Mouse (Mus musculus) left cerebral cortex, adult 2 months (tissue): ENCODE measurements at regions not wholly inside any gene's neighbourhood (a gene's known extent, or its start where the extent isn't known, plus 50 kb on each side); places are given as distances from the start of the nearest gene placed in this dataset.

ENCODE experiments used
- DNase-seq, 2 experiments: peaks; one replicate each; pipeline ENCODE4 v3.0.0; 2021 to 2022; ENCODE audit warnings: low spot score in 2 of 2, mixed read lengths in 1 of 2; ENCODE audit errors: extremely low spot score in 1 of 2
- H3K27ac ChIP-seq: fragments of 200-600 bp; 2 replicates; pipeline ENCODE4 v1.8.1; 2022
- H3K4me3 ChIP-seq: fragments of 200-600 bp; 2 replicates; pipeline ENCODE4 v1.8.1; 2022
- CTCF ChIP-seq: fragments of 200-600 bp; IDR thresholded peaks from 2 replicates; pipeline ENCODE4 v1.8.1; 2022; ENCODE audit warnings: antibody characterized with exemption, mild to moderate bottlenecking, moderate library complexity
- intact Hi-C: fragments of 180-260 bp; cut with DNase I; formaldehyde crosslinking; loops from one replicate; pipeline ENCODE4 v1.15.1; 2025

DNA sequence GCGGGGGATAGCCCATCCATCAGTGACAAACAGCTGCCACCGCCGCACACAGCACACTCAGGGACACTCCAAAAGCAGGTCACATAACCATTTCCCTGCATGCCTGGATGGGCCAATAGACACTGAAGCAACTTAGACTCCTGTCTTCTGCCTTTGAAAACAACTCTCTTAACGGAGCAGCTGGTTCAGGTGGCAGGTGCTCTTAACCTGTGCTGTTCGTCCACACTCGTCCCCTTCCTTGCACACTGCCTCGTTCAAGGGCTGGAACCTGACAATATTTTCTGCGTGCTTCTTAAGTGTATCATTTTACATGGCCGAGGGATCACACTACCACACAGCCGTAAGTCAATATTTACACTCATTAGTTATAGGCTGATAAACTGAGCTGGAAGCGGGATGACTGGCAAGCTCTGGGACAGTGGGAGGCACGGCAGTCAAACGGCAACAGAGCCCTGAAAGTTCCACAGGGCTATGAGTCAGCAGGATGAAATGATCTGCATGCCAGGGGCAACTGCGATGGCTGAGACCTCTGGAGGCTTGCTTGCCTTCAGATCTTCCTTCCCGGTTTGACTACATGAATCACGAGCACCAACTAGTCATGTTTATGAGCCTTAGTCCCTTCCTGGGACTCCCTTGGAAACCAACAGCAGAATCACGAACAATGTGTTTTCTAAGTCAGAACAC is 92.0 kb upstream of the Sgk1 start:
- H3K4me3 ChIP-seq: no peak overlapping the region
- no peak for TF ChIP-seq CTCF
- no peak for DNase-seq
- intact Hi-C loops: loop anchor here (5.0 kb wide), 2 partner anchors 193 to 202 kb away; no protein-coding TSS in a partner anchor
- no peak overlapping the region for H3K27ac ChIP-seq

DNA sequence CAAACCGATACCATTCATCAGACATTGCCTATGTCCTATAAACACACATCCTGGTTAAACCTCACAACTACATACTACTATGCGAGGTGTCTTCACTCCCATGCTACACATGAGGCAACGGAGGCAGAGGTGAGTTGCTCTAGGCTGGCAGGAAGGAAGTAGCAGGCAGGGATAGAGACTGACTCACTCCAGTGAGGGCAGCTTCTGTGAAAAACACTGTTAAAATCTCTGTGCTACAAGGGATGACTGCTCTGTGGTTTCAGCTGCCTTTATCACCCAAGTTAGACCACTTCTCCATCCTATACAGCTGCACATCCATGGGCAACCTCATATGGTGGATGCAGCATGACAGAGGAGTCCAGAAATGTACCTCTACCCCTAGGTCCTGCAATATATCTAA is 91.0 kb upstream of the Sgk1 start:
- Histone ChIP-seq H3K4me3 (no peak overlapping the region), H3K27ac (no peak overlapping the region)
- DNase-seq: no peak
- intact Hi-C loops: loop anchor here (5.0 kb wide), 1 partner anchor 201 kb away; no protein-coding TSS in a partner anchor
- TF ChIP-seq CTCF: no peak

GRCm38 (mm10) chr10:21792431-21792830 is 89.6 kb upstream of the Sgk1 start:
- no peak for TF ChIP-seq CTCF
- Histone ChIP-seq H3K4me3 (no peak overlapping the region), H3K27ac (no peak overlapping the region)
- no peak for DNase-seq
- intact Hi-C loops: loop anchor here (5.0 kb wide), 1 partner anchor 200 kb away; no protein-coding TSS in a partner anchor

GRCm38 (mm10) chr10:21793641-21794040 is 88.3 kb upstream of the Sgk1 start:
- Histone ChIP-seq H3K4me3 (no peak overlapping the region), H3K27ac (no peak overlapping the region)
- intact Hi-C loops: loop anchor here (5.0 kb wide), 1 partner anchor 199 kb away; no protein-coding TSS in a partner anchor
- DNase-seq: no peak
- no peak for TF ChIP-seq CTCF

GRCm38 (mm10) chr10:21796386-21796785 is 85.6 kb upstream of the Sgk1 start:
- Histone ChIP-seq H3K4me3 (no peak overlapping the region), H3K27ac (no peak overlapping the region)
- intact Hi-C loops: no loop called here
- TF ChIP-seq CTCF: no peak
- DNase-seq: no peak

DNA sequence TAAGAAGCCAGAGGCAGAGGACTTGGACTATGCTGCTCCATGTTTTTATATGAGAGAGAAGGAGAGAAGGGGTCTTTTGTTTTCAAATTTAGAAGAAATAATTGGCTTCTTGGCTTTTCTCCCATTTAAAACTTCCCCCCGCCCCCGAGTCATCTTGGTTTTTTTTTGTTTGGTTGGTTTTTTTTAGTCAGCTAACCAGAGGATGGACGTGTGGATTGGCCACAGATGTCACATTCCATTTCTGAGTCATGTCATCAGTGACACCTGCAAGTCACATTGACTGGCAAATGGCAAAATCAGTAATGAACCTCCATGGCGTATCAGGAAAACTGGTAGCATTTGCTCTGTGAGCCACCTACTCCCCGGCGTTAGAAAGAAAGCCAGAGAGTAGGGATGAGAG is 83.9 kb upstream of the Sgk1 start:
- intact Hi-C loops: no loop called here
- H3K27ac ChIP-seq: no peak overlapping the region
- no peak for TF ChIP-seq CTCF
- no peak overlapping the region for H3K4me3 ChIP-seq
- DNase-seq: no peak

DNA sequence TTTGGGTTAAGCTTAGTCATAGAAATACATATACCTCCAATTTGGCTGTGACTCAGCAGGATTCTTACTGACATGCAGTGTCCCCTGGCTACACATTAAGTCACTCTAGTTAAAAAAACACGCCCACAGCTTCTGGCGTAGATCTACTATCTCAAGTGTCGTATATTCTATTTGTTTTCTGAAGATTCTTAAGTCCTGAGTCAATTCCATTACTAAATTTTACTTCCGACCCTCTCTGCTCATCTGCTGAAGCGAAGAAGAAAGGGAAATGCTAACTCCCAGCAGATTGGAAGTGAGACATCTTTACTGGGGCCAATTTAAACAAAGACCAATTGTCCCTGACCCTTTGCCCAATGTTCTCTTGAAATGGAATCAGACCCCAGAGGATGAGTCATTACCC is 80.4 kb upstream of the Sgk1 start:
- no peak for TF ChIP-seq CTCF
- Histone ChIP-seq H3K4me3 (no peak overlapping the region), H3K27ac (no peak overlapping the region)
- intact Hi-C loops: no loop called here
- DNase-seq: no peak

DNA sequence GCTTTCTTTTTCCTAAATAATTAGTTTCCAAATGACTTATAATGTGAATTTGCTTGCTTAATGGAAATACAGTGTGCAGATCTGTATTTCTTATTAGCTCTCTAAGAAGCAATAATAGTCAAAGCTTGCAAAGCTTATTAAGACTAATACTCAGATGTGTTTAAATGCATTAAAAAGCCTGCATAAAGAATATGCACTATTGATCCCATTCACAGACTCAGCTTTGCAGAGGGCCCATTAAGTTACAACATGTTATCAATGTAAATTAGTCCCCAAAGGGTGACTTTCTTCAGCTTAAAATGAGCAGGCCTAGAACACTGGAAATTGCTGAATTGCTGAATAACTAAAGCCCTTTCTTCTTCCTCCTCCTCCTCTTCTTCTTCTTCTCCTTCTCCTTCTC is 78.8 kb upstream of the Sgk1 start:
- TF ChIP-seq CTCF: no peak

GRCm38 (mm10) chr10:21804761-21805160 is 77.2 kb upstream of the Sgk1 start:
- no peak for TF ChIP-seq CTCF
- Histone ChIP-seq H3K27ac (no peak overlapping the region), H3K4me3 (no peak overlapping the region)
- intact Hi-C loops: no loop called here
- DNase-seq: no peak

More for the DNA sequence above, 78.8 kb upstream of the Sgk1 start:
- no peak for DNase-seq
- Histone ChIP-seq H3K4me3 (no peak overlapping the region), H3K27ac (no peak overlapping the region)
- intact Hi-C loops: no loop called here

DNA sequence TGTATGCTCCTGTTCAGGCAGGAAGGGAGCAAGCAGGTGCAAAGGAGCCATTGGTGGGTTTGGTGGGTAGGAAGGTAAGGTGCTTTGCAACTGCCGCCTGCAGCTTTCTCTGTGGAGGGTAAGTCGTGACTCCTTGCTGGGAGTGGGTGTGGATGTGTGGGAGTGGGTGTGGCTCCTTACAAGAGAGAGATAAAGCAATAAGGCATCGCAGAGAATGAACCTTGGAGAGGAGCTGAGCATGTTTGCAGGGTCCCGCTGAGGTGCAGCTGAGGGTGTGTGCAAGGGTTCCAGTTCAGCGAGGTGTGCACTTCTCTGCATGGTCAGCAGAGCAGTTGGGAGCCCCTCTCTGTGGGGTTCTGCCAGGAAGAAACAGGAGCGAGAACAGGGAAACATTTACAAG is 76.4 kb upstream of the Sgk1 start:
- TF ChIP-seq CTCF: no peak
- intact Hi-C loops: no loop called here
- no peak overlapping the region for H3K4me3 ChIP-seq
- peak in 1 of 2 experiments; percentile 29 for DNase-seq
- H3K27ac ChIP-seq: no peak overlapping the region

- H3K4me3 ChIP-seq: no peak overlapping the region
- TF ChIP-seq CTCF: no peak
- no peak for DNase-seq
- intact Hi-C loops: no loop called here
- H3K27ac ChIP-seq: no peak overlapping the region
These were observed 75.3 kb upstream of the Sgk1 start for GRCm38 (mm10) chr10:21806716-21807115.

GRCm38 (mm10) chr10:21819686-21820085 is 62.3 kb upstream of the Sgk1 start:
- intact Hi-C loops: no loop called here
- no peak overlapping the region for H3K27ac ChIP-seq
- DNase-seq: no peak
- TF ChIP-seq CTCF: no peak
- no peak overlapping the region for H3K4me3 ChIP-seq

GRCm38 (mm10) chr10:21821421-21821820 is 60.6 kb upstream of the Sgk1 start:
- intact Hi-C loops: no loop called here
- no peak for TF ChIP-seq CTCF
- DNase-seq: no peak
- no peak overlapping the region for H3K4me3 ChIP-seq
- no peak overlapping the region for H3K27ac ChIP-seq
